Mouse (Mus musculus): ENCODE results near the gene Nhsl2.

DNA sequence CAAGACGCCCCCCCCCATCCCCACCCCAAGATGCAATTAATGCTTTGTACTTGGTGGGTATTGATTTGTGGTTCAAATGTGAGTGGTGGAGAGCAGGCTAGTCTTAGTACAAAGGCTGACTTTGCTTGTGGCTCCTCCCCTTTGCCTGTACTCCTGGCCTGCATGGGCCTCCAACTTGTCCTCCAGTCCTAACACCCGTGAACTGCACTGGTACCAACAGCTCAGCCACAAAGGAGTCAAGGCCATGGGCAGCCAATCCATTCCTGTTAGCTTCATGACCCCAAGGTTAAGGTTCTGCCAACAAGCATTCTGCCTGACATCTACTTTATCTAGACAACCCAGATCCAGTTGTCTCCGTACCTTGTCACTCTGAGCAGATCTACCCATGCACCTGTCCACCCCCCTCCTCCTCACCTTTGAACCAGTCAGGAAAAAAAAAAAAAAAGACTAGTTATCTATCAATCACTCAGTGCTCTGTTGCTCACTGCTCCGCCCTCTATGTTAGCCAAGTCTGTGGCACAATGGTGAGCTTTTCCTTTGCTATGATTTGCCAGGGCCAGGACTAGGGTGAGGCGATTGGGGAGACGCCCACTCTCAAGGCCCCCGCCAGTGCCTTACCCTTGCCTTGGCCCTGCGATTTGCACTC, 236.7 kb downstream of the Nhsl2 start:
- TF ChIP-seq CTCF (IDR thresholded peaks at IDR 0.05; ENCODE audit: borderline replicate concordance, control insufficient read depth, extremely low read depth, insufficient read depth, low read length, poor library complexity) (no peak), POLR2A (IDR thresholded peaks at IDR 0.05; ENCODE audit: control insufficient read depth, extremely low read depth, insufficient read depth, low read length, poor library complexity) (no peak)
